Mouse (Mus musculus): ENCODE results near the gene Rabepk.
"Not testable (repeated sequence)": the region's sequence is repeated elsewhere in the genome, so short reads cannot be mapped to it uniquely, and the experiment has no call there.

The Rabepk gene

DNA sequence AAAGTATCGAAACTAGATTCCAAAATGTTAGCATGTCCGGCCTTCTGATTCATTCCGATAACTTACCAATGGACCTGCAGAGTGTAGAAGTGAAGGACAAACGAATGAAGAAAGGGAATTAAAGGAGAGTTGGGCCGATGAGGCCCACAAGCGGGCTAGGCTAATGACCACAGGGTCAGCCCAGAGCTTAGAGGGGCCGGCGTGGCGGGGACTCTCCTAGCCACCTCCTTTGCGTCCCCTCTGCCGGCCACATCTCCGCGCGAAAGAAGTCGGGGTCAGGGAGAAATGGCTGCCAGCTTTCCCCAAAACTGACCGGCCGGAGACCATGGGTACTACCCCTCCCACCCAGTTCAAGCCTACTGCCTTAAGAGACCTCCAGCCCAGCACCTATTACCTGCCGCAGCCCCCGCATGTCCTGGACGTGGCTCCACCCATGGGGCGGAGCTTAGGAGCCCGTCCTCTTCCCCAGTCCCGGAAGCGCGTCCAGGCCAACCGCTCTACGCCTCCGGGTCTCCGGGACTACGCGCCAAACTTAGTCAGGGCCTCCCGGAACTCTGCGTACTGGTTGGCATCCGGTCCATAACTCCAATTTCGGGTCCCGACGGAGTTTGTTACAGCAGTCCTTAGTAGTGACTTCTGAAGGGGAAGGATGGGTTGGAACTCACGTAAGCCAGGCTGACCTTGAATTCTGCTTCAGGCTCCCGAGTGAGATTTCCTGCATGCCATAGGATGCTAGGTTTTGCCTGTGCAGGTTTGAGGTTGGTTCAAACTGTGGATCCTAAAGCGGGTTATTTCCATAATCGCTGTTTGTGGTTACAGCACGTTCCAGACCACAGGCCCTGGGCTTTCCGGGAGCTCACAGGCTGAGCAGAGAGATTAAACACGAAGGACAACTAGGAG, at the start of gene Rabepk:
TSS of gene Rabepk (minus strand) at position 556 of the 900 bp plus-strand sequence.
- in situ Hi-C loops (cut with MseI, MboI), result no loop called here

DNA sequence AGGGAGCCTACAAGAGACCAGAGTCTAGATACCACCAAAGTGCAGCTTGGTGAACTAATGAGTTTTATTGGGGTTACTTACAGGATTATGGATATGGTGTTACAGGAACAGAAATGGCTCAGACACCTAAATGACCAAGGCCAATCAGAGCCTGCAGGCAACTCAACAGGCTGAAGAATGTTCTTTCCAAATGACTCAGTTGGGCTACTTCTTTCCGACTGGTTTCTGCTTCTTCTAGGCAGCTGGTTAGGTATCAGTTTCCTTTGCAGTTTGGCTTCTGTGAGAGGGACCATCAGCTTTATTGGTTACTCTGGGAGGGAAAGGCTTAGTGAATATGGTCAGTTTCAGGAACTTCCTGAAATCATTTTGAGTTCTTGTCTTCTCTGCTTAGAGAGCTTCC, 48.0 kb upstream of the Rabepk start:
- in situ Hi-C loops (cut with MseI, MboI), result no loop called here

DNA sequence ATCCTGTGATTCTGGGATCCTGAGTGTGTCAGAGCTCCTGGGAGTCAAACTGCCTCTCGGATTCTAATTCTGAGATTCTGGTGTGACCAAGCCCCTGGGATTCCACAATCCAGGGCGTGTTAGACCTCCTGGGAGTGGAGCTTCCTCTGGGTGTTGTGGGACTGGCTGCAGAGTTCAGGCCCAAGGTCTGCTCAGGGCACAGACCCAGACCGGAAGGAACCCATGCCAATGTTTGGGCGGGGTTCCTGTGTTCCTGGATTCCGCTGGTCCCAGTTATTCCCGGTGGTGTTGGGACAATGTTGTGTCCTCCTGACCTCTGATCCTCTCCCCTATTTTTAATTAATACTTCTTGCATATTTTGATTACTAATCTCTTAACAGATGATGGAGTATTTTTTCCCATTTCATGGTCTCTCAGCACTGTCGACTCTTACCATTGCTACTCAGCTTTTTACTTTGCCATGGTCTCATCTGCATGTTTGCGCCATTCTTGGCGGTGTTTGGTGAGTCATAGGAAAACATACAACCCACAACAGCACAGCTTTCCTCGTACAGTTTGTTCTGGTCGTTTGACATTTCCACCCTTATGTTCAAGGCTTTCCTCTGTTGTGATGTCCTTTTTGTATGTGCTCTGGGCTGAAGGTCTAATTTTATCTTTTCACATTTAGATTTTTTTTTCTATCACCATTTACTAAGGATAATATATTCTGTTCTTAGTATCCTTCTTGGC, 43.7 kb upstream of the Rabepk start:
- in situ Hi-C loops (cut with MseI, MboI), result no loop called here

DNA sequence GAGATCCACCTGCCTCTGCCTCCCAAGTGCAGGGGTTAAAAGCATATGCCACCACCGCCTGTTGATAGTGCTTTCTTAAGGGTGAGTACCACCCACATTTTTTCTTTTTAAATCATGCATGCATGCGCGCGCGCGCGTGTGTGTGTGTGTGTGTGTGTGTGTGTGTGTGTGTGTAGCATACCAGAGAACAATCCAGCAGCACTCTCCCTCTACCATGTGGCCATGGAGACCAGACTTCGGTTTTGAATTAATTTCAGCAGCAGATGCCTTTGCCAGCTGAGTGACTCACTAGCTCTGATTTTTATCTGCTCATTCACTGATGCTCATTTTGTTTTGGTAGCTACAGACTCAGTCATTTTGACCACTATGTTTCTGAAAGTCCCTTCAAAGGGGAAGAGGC, 42.0 kb upstream of the Rabepk start:
- in situ Hi-C loops (cut with MseI, MboI), result no loop called here

DNA sequence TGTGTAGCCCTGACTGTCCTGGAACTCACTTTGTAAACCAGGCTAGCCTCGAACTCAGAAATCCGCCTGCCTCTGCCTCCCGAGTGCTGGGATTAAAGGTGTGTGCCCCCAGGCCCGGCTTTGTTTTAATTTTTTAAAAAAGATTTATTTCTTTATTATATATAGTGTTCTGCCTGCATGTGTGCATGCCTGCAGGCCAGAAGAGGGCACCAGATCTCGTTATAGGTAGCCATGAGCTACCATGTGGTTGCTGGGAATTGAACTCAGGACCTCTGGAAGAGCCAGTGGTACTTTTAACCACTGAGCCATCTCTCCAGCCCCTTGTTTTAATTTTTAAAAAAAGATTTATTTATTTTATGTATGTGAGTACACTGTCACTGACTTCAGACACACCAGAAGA, 40.4 kb upstream of the Rabepk start:
- in situ Hi-C loops (cut with MseI, MboI), result not testable (repeated sequence)

DNA sequence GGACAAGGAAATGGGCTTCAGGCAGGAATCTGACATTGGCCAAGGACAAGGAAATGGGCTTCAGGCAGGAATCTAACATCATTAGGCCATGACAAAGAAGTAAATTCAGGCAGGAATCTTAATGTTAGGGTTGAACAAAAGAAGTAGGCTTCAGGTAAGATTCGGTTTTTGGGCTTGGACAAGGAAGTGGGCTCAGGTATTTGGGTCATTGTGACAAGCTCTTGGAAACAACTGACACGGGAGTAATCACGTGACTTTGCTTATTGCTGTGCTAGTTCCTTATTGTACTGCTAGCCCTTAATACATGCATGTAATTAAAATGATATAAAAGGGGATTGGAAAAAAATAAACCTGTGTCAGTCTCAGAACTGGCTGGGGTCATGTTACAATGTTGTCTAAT, 36.0 kb upstream of the Rabepk start:
- in situ Hi-C loops (cut with MseI, MboI), result no loop called here

DNA sequence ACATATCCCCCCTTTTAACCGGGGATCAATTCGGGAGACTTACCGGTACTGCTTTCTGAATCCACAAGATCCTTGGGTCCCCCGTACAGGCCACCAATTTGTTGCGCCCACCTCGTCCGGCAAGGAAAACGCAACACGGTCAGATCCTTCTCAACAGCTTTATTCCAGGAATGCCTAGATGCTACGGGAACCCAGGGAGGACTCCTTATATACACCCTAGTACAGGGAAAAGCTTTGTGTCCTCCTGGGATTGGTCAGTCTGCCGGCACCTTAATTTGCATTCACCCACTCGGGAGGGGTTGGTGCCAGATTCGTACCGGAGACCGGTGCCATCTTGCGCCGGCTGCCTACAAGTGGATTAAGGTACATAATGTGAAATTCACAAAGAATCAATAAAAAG, 33.9 kb upstream of the Rabepk start:
- in situ Hi-C loops (cut with MseI, MboI), result no loop called here

DNA sequence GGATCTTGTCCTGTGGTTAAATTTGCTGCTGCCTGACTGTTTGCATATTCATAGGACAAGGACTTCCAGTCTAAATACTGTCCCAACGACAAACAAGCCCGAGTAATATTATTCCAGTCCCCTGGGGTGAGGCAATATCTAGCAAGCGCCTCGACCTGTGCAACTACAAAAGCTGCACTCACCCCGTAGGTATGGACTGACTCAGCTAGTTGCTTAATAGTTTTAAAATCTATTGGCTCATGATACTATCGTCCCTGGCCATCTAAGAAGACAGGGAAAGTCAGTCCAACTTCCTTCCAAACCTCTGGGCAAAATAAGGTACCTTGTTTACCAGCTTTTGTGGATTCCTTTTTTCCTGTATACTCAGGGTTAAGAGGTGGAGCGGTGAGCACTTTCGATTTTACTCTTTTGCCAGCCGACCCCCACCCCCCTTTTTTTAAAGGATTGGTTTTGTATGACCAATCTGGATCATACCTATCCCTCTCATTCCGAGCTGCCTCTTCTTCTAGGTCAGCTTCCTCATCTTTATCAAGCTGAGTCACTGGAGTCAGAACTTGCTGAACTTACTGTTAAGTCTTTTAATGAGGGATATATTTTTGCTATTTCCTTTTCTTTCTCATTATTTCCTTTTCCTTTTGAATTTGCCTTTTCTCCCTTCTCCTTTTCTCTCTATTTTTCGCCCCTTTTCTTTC, 33.2 kb upstream of the Rabepk start, which contains the start of gene Gm34653:
TSS of gene Gm34653 (plus strand) at position 242 of the 692 bp plus-strand sequence.
- in situ Hi-C loops (cut with MseI, MboI), result not testable (repeated sequence)

DNA sequence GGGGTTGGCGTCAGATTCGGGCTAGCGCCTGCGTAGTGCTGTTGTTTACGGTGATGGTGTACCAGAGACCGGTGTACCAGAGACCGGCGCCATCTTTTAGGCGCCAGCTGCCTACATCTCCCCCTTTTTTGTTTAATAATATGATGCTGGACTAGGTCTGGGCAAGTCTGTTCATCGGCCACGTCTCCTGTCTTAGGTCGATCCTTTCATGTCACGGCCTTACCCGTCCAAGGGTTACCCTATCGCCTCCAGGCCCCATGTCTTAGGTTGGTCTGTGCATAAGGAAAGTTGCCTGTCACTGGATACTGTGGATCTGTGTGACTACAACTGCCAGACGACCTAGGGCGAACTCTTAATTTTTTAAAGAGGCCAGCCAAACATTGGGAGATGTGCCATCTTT, 30.4 kb upstream of the Rabepk start:
- in situ Hi-C loops (cut with MseI, MboI), result not testable (repeated sequence)

DNA sequence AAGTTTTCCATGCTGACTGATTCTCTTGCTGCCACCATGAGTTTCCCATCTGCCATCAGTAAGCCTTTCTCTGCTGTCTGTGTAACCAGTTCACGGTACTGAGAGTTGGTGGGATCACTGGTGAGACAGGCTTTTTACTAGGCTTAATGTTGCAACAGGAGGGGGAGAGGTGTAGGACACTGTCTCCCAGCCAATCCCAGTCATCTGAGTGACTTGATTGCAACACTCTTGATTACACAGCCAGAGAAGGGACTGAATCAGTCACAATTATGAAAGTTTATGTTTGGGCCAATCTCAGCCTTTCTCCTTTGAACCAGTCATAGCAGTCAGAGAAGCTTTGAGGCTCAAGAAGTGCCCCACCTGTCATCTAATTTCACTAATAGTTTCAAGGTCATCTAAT, 28.3 kb upstream of the Rabepk start:
- in situ Hi-C loops (cut with MseI, MboI), result no loop called here

DNA sequence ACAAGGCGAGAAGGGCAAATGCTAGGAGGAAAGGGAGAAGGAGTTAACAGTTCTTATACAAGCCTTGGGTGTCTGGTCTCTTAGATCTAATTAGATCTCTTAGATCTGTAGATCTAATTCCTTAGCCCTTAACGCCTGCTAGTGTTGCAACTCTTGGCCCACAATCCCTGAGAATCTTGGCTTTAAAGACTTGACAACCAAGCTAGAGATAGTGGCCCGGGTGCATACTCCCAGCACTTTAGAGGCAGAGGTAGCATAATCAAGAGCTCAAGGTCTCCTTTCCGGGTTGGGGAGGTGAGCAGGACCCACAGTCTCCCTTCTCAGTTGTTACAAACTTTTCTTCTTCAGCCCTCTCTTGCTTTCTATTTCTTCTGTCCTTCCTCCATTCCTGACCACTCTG, 27.9 kb upstream of the Rabepk start:
- in situ Hi-C loops (cut with MseI, MboI), result no loop called here

DNA sequence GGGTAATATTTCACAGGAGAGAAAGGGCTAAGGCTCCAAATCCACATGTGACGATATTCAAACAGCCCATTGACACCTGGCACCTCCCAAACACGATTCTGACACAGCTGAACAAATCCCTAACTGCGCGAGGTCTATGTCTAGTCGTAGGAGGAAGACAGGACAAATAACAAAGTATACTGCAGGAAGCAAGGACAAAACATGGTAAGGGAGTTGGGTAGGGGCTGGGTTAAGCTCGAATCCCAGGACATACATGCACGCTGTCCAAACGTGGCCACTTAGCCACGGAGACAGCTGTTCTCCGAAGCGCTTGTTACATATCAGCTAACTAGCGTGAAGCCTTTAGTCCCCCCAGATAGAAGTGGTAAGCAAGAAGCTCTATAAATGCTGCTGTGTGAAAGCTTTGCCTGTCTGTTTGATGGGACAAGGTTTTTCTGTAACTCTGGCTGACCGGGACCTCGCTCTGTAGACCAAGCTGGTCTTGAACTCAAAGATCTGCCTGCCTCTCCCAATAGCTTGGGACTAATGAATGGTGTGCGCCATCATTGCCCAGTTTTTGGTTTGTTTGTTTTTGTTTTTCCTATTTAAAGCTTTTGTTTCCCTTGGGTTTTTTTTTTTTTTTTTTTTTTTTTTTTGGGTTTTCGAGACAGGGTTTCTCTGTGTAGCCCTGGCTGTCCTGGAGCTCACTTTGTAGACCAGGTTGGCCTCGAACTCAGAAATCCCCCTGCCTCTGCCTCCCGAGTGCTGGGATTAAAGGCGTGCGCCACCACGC, 26.9 kb upstream of the Rabepk start:
- in situ Hi-C loops (cut with MseI, MboI), result no loop called here

DNA sequence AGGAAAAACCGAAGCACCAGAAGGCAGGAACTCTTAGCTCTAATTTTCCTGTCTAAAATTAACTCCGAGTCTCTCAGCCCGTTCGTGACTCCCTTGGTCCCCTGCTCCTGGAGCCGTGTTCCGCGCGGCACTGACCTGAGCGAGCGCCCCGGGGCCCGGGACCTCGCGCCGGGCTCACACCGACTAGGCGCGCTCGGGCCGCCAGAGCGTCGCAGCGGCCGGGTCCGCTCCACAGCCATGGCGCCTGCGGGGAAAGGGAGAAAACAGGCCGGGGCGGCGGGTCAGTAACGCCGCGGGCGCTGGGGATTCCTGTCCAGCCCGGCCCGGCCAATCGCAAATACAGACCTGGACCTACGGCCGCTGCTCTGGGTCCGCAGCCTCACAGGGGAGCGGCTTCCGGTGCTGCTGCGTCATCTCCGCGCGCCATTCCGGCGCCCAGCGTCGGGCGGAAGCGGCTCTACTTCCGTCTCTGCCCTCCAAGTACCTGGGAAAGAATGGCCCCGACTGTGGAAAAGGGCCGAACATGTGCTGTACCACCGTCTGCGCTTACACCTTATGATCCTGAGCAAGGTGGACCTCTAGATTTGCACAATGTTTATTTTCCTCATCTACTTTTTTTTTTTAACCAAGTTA, 26.2 kb upstream of the Rabepk start, which contains the start of gene Fbxw2:
TSS of gene Fbxw2 (minus strand) at position 485 of the 633 bp plus-strand sequence.
- in situ Hi-C loops (cut with MseI, MboI), result no loop called here

DNA sequence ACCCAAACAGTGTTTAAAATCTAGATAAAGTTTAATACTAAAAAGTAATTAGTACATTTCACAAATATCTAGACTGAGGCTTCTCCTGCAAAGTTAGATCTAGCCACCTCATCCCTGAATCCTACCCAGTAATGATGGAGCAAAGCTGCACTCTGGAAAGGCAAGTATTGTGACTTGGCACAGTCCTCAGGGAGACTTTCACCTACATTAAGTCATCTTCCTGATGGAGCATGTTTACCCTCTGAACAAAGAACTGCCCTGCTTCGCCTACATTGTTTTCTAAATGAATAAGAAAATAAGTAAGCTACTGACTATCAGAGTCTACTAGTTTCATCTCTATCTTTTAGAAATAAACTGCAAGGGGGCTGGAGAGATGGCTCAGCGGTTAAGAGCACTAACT, 18.8 kb upstream of the Rabepk start:
- in situ Hi-C loops (cut with MseI, MboI), result no loop called here

DNA sequence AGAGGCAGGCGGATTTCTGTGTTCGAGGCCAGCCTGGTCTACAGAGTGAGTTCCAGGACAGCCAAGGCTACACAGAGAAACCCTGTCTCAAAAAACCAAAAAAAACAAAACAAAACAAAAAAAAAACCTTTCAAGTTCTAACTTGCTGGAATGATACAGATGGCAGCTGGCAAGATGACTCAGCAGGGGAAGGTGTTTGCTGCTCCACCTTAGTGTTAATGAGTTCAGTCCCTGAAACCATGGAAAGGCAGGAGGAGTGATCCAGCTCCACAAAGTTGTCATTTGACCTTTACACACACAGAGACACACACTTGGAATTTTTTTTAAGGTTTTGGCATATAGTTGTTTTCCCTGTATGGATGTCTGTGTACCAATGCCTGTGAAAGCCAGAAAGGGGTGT, 16.2 kb upstream of the Rabepk start:
- in situ Hi-C loops (cut with MseI, MboI), result not testable (repeated sequence)

DNA sequence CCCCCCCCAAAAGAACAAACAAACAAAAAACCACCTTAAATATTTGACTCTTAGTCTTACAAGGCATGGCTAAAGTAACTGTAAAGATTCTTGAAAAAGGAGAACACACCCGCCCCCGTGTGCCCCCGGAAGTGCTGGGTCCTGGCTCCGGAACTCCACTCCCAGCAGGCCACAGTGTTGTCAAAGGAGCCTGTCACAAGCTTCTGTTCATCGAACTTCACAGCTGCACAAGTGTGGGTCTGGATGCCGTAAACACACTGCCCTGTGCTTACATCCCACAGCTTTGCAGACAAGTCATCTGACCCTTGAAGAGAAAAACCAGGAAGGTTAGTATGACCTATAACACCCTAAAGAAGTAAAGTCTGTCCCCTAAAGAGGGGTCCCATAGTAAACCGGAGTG, 13.0 kb upstream of the Rabepk start:
- in situ Hi-C loops (cut with MseI, MboI), result no loop called here

DNA sequence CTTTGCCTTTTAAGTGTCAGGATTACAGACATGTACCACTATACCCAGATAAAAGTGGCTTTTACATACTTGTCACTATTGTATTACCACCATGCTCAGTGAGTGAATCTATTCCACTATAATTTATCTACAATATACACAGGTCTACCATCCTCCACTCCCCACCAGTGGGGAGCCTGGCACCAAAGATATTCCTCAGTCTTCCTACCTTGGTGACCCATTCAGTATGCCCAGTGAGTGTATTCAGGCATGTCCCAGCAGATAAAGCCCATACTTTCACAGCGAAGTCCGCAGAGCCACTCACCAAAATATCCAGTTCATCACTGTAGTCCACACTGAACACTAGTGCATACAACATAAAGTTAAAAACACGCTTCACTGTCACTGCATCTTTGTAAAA, 11.1 kb upstream of the Rabepk start:
- in situ Hi-C loops (cut with MseI, MboI), result no loop called here

DNA sequence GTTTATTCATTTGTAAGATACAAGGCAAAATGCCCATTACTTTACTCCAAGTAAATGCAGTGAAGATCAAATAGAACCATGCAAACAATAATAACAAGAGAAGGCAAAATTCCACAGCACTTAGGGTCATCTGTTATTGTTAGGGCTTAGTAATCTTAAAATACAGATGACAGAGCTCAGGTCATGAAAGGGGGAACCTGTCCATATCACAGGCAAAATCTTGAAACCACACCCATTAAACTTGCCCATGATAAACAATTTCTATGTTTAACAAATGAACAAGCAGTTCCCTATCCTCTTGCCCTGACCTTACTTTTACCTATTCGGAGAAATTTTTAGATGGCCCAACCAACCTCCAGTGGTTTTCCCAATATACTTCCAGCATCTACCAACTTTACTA, 9.9 kb upstream of the Rabepk start:
- in situ Hi-C loops (cut with MseI, MboI), result no loop called here

DNA sequence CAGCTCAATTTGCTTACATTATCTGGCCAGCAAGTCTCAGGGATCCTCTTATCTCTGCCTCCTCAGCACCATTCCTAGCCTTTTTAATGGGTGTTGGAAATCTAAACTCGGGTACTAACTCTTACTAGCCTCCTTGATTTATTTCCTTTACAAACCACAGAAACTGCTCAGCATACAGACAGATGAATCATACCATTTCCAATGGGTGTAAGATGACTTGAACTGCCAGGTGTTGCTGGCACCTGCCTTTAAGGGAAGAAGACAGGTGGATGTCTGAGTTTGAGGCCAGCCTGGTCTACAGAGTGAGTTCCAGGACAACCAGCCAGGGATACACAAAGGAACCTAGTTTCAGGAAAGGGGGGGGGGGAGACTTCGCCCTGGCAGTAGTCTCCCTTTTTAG, 8.3 kb upstream of the Rabepk start:
- in situ Hi-C loops (cut with MseI, MboI), result no loop called here

DNA sequence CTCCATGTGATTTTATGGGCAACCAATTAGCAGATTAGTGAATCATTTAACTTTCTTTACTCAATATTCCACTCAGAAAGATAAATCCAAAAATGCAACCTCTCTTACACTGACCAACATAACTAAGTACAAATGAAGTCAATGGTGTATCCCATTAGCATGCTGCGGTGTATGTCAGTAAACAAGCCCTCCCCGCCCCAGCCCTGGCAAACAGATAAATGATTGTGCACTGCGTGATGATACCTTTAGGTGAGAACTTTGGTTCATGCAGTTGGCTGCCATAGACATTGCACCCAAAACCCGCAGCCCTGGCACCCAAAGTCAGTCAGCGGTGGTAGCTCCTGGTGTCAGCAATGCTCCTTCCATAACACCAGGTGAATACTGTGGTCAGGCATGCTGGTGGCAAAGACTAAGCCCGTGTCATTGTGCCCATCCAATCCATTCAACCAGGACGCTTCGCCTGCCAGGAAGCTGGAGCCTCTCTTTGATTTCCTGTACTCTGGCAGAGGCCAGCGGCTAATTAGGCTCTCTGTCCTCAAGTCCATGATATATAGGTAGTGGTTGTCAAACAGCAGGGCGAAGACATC, 5.7 kb upstream of the Rabepk start:
- in situ Hi-C loops (cut with MseI, MboI), result no loop called here

DNA sequence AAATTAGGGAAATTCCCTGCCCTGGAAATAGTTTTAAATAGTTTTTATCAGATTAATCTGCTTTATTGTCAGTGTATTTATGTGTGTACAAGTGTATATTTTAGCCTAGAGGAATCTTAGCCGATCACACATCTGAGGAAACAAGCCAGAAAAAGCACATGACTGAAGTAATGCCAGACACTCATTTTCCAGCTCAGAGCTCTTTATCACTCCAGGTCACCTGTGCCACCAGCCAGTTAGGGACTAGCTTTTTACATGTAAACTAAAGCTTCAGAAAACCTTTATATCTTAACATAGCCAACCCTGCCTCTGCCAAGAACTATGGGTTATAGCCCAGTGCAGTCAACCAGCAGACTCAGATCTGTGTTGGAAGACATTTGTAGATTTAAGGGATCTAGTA, 5.1 kb upstream of the Rabepk start:
- in situ Hi-C loops (cut with MseI, MboI), result no loop called here
